Mouse (Mus musculus) bone marrow, adult 2 months (tissue): Measurements from ENCODE around the gene Sgip1.

ENCODE experiments used
- CTCF ChIP-seq: fragments of 200-500 bp; IDR thresholded peaks from 2 replicates; pipeline ENCODE4 v1.5.1; 2011; ENCODE audit warnings: low read length, control low read depth; ENCODE audit not compliant: control insufficient read depth, insufficient read depth
- POLR2A ChIP-seq: fragments of 200-500 bp; IDR thresholded peaks from 2 replicates; pipeline ENCODE4 v1.6.1; 2011; ENCODE audit warnings: low read depth, mild to moderate bottlenecking, control low read depth, low read length, borderline replicate concordance; ENCODE audit not compliant: control insufficient read depth

- TF ChIP-seq CTCF, result no peak
- no peak for TF ChIP-seq POLR2A
Measured at GRCm38 (mm10) chr4:102804611-102805010, 63.5 kb downstream of the Sgip1 start.
